Mouse (Mus musculus): ENCODE results near the gene Wdr26.

Wdr26 gene

GRCm38 (mm10) chr1:181151541-181151940 is 60.3 kb downstream of the Wdr26 start:
- no peak for DNase-seq

DNA sequence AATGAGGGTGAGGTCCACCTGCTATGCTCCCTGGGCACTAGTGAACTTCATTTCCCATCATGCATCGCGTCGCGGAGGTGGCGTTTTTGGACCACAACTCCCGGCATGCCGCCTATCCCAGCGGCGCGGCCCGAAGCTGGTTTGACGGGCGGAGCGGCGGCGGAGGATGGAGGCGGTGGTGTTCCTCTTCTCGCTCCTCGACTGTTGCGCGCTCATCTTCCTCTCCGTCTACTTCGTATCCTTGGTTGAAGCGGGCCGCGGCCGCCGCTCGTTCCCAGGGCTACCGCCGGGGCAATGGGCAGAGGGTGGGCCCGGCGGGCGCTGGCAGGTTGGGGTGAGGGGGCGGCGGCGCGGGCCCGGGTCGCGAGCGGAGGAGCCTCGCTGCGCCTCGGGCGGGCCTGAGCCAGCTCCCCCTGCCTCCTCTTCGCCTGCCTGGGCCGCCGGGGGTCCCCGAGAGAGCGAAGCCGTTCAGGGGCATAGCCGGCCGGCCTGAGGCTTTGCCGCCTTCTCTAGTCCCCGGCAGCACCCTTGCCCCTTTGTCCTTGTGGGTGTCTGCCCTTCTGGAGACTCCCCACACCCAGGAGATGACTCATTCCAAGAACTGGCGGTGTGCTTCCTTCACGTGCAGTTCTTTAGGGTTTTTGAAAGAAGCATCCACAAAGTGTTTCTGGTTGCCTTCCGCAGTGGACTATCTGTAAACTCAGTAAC is 60.8 kb downstream of the Wdr26 start:
- peak; percentile 90 to 93 for DNase-seq

DNA sequence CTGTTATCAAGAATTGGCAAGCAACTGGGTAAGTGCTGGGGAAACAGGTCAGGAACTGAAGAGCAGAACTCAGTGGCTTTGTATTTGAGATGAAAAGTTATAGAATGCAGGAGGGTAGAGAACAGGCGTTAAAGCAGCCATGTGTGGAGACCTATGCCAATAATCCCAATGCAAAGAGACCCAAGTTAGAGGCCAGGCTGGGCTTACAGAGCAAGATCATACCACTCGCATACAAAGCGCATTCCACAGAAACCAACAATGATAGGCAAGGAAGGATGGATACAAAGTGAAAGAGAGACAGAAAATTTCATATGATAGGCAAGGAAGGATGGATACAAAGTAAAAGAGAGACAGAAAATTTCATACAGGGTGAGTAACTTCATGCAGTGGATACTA is 61.4 kb downstream of the Wdr26 start:
- no peak for DNase-seq

DNA sequence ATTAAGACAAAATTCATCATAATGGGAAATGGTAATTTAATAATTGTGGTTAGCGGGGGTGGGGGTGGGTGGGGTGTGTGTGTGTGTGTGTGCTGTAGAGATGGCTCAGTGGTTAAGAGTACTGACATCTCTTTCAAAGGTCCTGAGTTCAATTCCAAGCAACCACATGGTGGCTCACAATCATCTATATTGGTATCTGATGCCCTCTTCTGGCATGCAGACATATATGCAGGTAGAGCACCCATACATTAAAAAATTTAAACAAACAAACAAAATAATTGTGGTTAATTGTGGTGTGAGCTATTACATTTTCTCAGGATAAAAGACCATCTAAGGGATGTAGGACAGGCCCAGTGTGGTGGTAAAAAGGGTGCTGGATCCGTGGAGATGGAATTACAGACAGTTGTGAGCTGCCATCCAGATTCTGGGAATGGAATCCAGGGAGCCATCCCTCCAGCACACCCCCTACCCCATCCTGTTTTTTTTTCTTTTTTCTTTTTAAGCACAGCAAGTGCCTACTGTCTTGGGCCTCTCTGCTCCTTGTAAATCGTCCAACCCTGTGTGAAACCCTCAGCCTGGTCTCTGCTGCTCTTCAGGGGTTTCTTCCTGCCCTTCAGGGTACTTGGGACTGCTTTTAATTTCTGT is 62.3 kb downstream of the Wdr26 start:
- no peak for DNase-seq

- DNase-seq: peak; percentile 5 to 25
Measured at GRCm38 (mm10) chr1:181148540-181148939, 63.3 kb downstream of the Wdr26 start.

DNA sequence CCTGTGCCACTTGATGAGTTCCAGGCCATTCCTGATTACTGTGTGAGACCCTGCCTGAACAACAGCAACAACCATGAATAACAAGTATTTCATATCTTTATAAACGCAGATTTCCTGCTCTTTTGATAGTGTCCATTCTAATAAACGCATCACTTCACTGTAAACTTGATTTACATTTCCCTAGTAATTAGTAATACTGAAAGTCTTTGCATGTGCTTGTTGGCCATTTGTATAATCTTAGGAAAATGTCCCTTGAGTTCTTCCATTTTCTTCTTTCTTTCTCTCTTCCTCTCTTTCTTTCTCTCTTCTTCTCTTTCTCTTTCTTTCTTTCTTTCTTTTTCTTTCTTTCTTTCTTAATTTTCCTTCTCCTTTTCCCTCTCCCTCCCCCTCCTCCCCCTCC is 65.6 kb downstream of the Wdr26 start:
- DNase-seq: no peak

GRCm38 (mm10) chr1:181144966-181145365 is 66.8 kb downstream of the Wdr26 start:
- DNase-seq: no peak

GRCm38 (mm10) chr1:181143950-181144836 is 67.6 kb downstream of the Wdr26 start, which contains the start of the genes Nvl and Cnih4:
Nvl (minus strand) TSS chr1:181144204.
Cnih4 (plus strand) TSS chr1:181144693.
- peak; percentile 92 to 94 for DNase-seq

GRCm38 (mm10) chr1:181143609-181143949 is 68.2 kb downstream of the Wdr26 start:
- DNase-seq: no peak

- DNase-seq: no peak
Measured at GRCm38 (mm10) chr1:181138730-181139129, 73.1 kb downstream of the Wdr26 start.

DNA sequence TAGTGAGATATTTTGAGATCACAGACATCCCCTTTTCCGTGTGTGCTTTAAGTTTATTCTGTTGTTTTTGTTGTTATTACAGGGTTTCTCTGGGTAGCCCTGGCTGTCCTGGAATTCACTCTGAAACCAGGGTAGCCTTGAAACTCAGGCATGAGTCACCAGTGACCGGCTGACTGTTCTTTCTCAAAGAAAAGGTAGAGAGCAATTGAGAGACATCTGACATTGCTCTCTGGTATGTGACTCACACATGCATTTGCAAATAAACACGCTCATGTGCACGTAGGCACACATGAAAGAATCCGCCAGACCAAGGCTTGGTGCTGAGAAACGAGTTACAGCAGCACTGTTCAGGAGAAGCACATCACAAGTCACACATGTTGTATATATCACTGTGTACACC is 79.9 kb downstream of the Wdr26 start:
- no peak for DNase-seq

GRCm38 (mm10) chr1:181126766-181127165 is 85.0 kb downstream of the Wdr26 start:
- no peak for DNase-seq

- no peak for DNase-seq
Measured at GRCm38 (mm10) chr1:181125916-181126315, 85.9 kb downstream of the Wdr26 start.

DNA sequence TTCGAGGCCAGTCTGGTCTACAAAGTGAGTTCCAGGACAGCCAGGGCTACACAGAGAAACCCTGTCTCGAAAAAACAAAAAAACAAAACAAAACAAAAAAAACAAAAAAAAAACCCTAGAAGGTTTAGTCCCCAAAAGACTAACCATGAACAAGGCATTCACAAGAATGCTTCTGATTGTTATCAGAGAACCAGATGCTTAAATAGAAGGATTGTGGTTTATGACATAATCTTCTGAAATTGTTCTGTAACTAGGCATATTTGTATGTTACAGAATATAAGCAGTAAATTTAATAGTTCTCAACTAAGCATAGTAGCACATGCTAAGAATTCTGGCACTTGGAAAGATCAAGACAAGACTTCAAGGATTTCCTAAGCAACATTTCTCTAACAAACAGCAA is 87.7 kb downstream of the Wdr26 start:
- no peak for DNase-seq

Measured in lung, adult 18-20 months (tissue).